Mouse (Mus musculus) NIH3T3 (cell line): Measurements from ENCODE around the gene Mut.

ENCODE experiments used
- DNase-seq: peaks from one replicate; pipeline ENCODE4 v3.0.0-alpha.2; 2012; ENCODE audit warnings: low read depth

Gene Mut

DNA sequence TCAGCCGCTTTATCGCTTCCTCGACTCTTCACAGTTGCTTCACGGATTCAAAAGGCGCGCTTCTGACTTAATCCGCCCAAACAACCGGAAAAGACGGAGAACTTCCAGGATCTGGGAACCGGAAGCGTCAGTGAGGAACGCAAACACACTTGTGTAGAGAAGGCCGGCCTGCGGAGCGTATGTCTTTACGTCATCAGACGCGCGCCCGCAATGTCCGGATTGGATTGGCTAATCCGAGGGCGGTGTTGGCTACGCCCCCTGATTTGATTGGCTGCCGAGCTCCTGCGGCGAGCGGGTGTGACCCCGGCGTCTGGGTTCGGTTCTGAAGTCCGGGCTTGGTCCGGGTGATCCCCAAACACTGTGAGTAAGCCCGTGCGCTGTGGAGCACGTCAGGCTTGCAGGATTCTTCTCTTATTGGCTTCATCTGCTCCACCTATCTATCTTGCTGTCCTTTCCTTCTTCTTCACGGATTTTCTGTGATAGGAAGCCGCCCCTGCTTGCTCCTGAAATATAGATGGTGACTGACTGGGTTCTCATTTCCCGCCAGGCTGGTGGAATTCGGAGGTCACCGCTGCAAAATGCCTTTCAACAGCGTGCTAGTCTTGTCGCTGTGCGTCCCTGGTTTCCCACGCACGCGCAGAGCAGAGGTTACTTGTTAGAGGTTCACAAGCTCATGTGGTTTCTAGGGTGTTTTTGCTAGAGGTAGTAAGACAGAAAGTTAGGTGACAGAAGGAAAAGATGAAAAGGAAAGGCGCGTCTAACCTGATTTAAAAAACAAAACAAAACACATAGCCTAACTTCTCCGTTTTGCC, at the start of gene Mut, which contains the start of gene Cenpq:
Gene Mut (plus strand): TSS at position 266 of the 812 bp plus-strand sequence.
Gene Cenpq (minus strand): TSS at position 628 of the 812 bp plus-strand sequence.
- peak; percentile 99 for DNase-seq

DNA sequence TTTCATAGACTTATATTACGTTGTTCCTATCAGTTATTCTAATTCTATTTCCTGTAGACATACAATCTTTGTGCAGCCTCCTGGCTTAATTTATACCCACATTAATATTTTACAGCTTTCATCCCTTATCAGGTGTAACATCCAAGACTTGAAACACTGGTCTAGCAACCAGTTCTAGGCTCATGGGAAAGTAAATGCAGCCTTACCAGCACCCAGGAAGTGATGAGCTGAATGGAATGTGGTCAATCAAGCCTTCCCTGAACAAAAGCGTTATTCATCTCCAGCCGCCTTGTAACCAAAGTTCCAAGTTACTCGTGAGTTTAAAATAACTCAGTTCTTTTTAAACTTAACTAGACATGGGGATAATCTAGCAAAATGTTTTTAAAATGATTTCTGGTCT, 49.3 kb upstream of the Mut start:
- DNase-seq = no peak

- no peak for DNase-seq
Measured at GRCm38 (mm10) chr17:40887849-40888536, 46.5 kb upstream of the Mut start.

GRCm38 (mm10) chr17:40896863-40897262, 37.6 kb upstream of the Mut start:
- peak; percentile 88 for DNase-seq

GRCm38 (mm10) chr17:40899783-40900363, 34.6 kb upstream of the Mut start:
- no peak for DNase-seq

GRCm38 (mm10) chr17:40903345-40903744, 31.1 kb upstream of the Mut start:
- DNase-seq = no peak

DNA sequence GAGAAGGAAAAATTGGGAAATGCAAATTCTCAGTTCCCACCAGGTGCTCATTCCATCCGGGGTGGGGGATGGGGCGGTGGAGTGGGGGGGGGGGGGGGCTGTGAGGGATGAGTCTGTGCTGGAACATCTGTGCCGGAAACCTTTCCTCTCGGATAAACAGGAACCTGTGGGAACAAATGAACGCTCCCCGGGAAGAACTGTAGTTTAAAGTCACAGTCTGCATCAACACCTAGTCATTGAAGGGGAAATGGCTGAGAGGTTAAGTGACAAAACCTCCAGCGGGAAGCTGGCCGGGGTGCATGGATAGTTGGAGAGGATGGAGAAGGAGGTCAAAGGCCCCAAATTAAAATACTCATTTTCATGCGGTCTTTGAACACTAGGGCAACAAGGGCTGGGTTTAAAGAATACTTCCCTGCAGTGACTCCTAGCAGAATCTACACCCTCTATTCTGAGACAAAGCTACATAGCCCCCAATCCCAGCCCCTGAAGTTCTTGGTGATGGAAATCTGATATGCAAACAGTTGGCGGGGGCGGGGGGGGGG, 30.4 kb upstream of the Mut start:
- no peak for DNase-seq

GRCm38 (mm10) chr17:40904721-40905154, 29.7 kb upstream of the Mut start:
- no peak for DNase-seq

DNA sequence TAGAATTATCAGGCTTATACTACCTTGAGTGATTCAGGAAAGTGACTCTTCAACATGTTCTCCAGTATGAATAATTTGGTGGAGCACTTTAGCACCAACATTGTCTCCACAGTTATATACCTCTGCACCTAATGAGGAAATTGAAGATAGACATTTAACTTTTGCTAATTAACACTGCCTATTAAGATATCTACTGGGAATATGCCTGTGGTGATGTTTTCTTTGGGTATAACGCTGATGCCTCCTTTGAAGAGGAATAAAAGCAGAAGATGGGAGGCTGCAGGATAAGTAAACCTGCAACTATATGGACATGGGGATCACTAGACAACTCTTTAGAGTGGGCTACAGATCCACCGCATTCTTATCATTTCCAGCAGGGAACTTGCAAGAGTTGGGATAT, 20.2 kb upstream of the Mut start, which contains the start of gene Glyatl3:
Gene Glyatl3 (minus strand): TSS at position 101 of the 400 bp plus-strand sequence.
- DNase-seq = no peak

DNA sequence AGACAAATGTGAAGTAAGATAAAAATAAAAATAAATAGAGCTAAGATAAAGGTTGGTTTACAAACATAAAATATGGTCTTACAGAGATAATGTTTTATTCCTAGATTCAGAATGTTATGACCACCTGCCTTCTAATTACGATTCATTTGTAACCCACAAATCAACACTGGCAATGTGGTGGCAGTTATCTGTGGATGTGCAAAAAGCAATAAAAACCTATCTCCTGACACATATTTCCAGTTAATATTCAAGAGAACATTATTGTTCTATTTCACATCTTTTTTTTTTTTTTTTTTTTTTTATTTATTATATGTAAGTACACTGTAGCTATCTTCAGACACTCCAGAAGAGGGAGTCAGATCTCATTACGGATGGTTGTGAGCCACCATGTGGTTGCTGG, 19.0 kb upstream of the Mut start:
- DNase-seq = no peak

- no peak for DNase-seq
Measured at GRCm38 (mm10) chr17:40933985-40934384, 500 bp upstream of the Mut start.

GRCm38 (mm10) chr17:40948518-40948917, 14.0 kb downstream of the Mut start:
- DNase-seq = peak; percentile 22

GRCm38 (mm10) chr17:40977914-40978313, 43.4 kb downstream of the Mut start:
- DNase-seq = peak; percentile 48

DNA sequence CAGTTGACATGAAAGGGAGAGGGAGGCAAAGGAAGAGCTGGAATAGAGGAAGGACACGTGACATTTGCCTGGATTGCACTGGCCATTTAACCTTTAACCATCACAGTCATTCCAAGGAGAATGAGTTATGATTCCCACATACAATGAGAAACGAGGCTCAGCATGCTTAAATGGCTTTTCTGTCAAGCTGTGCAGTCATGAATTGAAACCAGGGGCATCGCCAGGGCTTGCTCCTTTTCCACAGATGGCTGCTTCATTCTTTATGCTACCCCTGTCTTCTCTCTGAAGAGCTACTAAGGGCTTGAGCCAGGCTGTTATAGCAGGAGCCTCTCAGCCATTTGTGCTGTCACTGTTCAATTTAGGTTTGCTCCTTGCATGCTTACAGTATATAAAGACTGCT, 57.6 kb downstream of the Mut start:
- no peak for DNase-seq
